Mouse (Mus musculus) E14TG2a.4 (cell line): ENCODE measurements around the gene 1700025B11Rik.

Experiments used
- CTCF ChIP-seq: conservative IDR thresholded peaks from 2 replicates; pipeline ENCODE4 v1.5.1; 2014; ENCODE audit warnings: low read length
- NANOG ChIP-seq: IDR thresholded peaks from 2 replicates; pipeline ENCODE4 v1.6.1; 2014; ENCODE audit warnings: borderline replicate concordance, low read length, mixed read lengths
- POU5F1 ChIP-seq: IDR thresholded peaks from 2 replicates; pipeline ENCODE4 v1.6.1; 2014; ENCODE audit warnings: low read length, borderline replicate concordance

GRCm38 (mm10) chr15:77590881-77591280, 29.2 kb upstream of the 1700025B11Rik start:
- no peak for TF ChIP-seq CTCF
- no peak for TF ChIP-seq POU5F1
- no peak for TF ChIP-seq NANOG
